Mouse (Mus musculus): ENCODE data around the gene Cacna1c.

Gene Cacna1c

GRCm38 (mm10) chr6:118924426-118924825 is 271.8 kb downstream of the Cacna1c start:
- DNase-seq (ENCODE audit: low spot score in 2 of 2), result no peak

- DNase-seq (ENCODE audit: low spot score in 2 of 2), result no peak
Measured at GRCm38 (mm10) chr6:118923926-118924325, 272.3 kb downstream of the Cacna1c start.

GRCm38 (mm10) chr6:118923212-118923577 is 273.0 kb downstream of the Cacna1c start:
- DNase-seq (ENCODE audit: low spot score in 2 of 2), result no peak

GRCm38 (mm10) chr6:118922328-118923211 is 273.6 kb downstream of the Cacna1c start:
- DNase-seq (ENCODE audit: low spot score in 2 of 2), result peak; percentile 23 to 59

GRCm38 (mm10) chr6:118908176-118908575 is 288.0 kb downstream of the Cacna1c start:
- no peak for DNase-seq (ENCODE audit: low spot score in 2 of 2)

GRCm38 (mm10) chr6:118907704-118908103 is 288.5 kb downstream of the Cacna1c start:
- no peak for DNase-seq (ENCODE audit: low spot score in 2 of 2)

GRCm38 (mm10) chr6:118906878-118907277 is 289.3 kb downstream of the Cacna1c start:
- DNase-seq (ENCODE audit: low spot score in 2 of 2), result no peak

- DNase-seq (ENCODE audit: low spot score in 2 of 2), result no peak
Measured at GRCm38 (mm10) chr6:118899688-118900087, 296.5 kb downstream of the Cacna1c start.

GRCm38 (mm10) chr6:118897101-118897500 is 299.1 kb downstream of the Cacna1c start:
- DNase-seq (ENCODE audit: low spot score in 2 of 2), result peak; percentile 63 to 71

- no peak for DNase-seq (ENCODE audit: low spot score in 2 of 2)
Measured at GRCm38 (mm10) chr6:118894043-118894442, 302.2 kb downstream of the Cacna1c start.

GRCm38 (mm10) chr6:118889441-118889840 is 306.8 kb downstream of the Cacna1c start:
- no peak for DNase-seq (ENCODE audit: low spot score in 2 of 2)

GRCm38 (mm10) chr6:118887032-118887431 is 309.2 kb downstream of the Cacna1c start:
- no peak for DNase-seq (ENCODE audit: low spot score in 2 of 2)

- no peak for DNase-seq (ENCODE audit: low spot score in 2 of 2)
Measured at GRCm38 (mm10) chr6:118884961-118885360, 311.3 kb downstream of the Cacna1c start.

- DNase-seq (ENCODE audit: low spot score in 2 of 2), result peak; percentile 26 to 29
Measured at GRCm38 (mm10) chr6:118884073-118884551, 312.1 kb downstream of the Cacna1c start.

GRCm38 (mm10) chr6:118876204-118876603 is 320.0 kb downstream of the Cacna1c start:
- DNase-seq (ENCODE audit: low spot score in 2 of 2), result peak in 1 of 2 experiments; percentile 65

GRCm38 (mm10) chr6:118870241-118870841 is 325.9 kb downstream of the Cacna1c start:
- no peak for DNase-seq (ENCODE audit: low spot score in 2 of 2)

- no peak for DNase-seq (ENCODE audit: low spot score in 2 of 2)
Measured at GRCm38 (mm10) chr6:118867384-118867783, 328.8 kb downstream of the Cacna1c start.

- no peak for DNase-seq (ENCODE audit: low spot score in 2 of 2)
Measured at GRCm38 (mm10) chr6:118866889-118867288, 329.3 kb downstream of the Cacna1c start.

- peak in 1 of 2 experiments; percentile 27 for DNase-seq (ENCODE audit: low spot score in 2 of 2)
Measured at GRCm38 (mm10) chr6:118865777-118866380, 330.3 kb downstream of the Cacna1c start.

GRCm38 (mm10) chr6:118864696-118865620 is 331.3 kb downstream of the Cacna1c start:
- DNase-seq (ENCODE audit: low spot score in 2 of 2), result no peak

- DNase-seq (ENCODE audit: low spot score in 2 of 2), result no peak
Measured at GRCm38 (mm10) chr6:118862727-118863126, 333.5 kb downstream of the Cacna1c start.

Data from heart, adult 9 months (tissue).